Mouse (Mus musculus): ENCODE results near the gene Tbc1d32. TPM values are rescaled to one million over a fixed set of nuclear protein-coding genes. Genes with fewer than 3 reads are reported as not detected.

The Tbc1d32 gene
- polyA plus RNA-seq, 1 experiment from 2014 or later, result 3.7 TPM

Other genes with a start within 250 kb of the Tbc1d32 start
- 7.1 and 7.8 TPM in 2 replicates for gene Msl3l2, start 121.8 kb downstream of the Tbc1d32 start, polyA plus RNA-seq (2016; fragmentation: Nextera tagmentation; extraction: Ambion mirVana)
- gene Gja1, start 148.6 kb upstream of the Tbc1d32 start, polyA plus RNA-seq (2016; fragmentation: Nextera tagmentation; extraction: Ambion mirVana), result 203 and 246 TPM in 2 replicates

All from limb, embryonic 10.5 days (tissue).